Mouse (Mus musculus): ENCODE results near the gene Plcb2. TPM values are rescaled to one million over a fixed set of nuclear protein-coding genes. Genes with fewer than 3 reads are reported as not detected.

Gene Plcb2
- not detected in 2 replicates for polyA plus RNA-seq (2011; ENCODE audit: insufficient read depth, insufficient read length, low read depth, missing spikeins)

DNA sequence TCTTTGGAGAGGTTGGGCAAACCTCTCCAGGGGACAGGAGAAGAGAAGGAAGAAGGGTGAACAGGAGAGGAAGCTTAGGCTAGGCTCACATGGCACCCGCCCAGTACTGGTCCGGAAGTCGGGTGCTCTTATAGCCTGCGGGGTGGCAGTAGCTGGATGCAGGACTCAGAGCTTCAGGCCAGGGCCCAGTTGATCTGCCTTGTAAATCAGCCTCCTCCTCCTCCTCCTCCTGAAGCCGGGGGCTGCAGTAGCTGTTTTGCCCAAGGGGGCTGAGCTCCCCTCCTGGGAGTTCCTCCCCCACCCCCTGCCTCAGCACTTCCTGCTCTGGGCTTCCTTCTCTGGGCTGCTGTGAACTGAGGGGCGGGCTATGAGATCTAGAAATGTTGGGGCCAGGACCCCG, at the start of gene Plcb2:
Plcb2 (minus strand) TSS at position 102 of the 400 bp plus-strand sequence.
- H3K9ac ChIP-seq (ENCODE audit: low read depth, poor library complexity, severe bottlenecking), result no peak within 1 kb of the TSS
- no peaks in the 10 kb centered on the region for H3K27me3 ChIP-seq (ENCODE audit: control insufficient read depth, insufficient read depth, low read length, poor library complexity, severe bottlenecking)
- H3K36me3 ChIP-seq (ENCODE audit: control insufficient read depth, insufficient read depth, low read length, poor library complexity, severe bottlenecking), result no peaks in the 10 kb centered on the region
- H3K27ac ChIP-seq (ENCODE audit: insufficient read depth, low read length), result no peak within 1 kb of the TSS
- TF ChIP-seq POLR2A (IDR thresholded peaks at IDR 0.05; ENCODE audit: insufficient read depth, low read length) (no peak), EP300 (IDR thresholded peaks at IDR 0.05; ENCODE audit: insufficient read depth, low read depth, low read length) (no peak), CTCF (IDR thresholded peaks at IDR 0.05; ENCODE audit: low read depth, low read length) (no peak)
- no peak within 1 kb of the TSS for H3K4me3 ChIP-seq (ENCODE audit: low read depth, low read length)
- H3K4me1 ChIP-seq (ENCODE audit: control insufficient read depth, insufficient read depth, low read length), result no peaks in the 10 kb centered on the region
- no peaks in the 10 kb centered on the region for H3K9me3 ChIP-seq (replicated peaks; ENCODE audit: control insufficient read depth, insufficient read depth, low read length, poor library complexity, severe bottlenecking)

DNA sequence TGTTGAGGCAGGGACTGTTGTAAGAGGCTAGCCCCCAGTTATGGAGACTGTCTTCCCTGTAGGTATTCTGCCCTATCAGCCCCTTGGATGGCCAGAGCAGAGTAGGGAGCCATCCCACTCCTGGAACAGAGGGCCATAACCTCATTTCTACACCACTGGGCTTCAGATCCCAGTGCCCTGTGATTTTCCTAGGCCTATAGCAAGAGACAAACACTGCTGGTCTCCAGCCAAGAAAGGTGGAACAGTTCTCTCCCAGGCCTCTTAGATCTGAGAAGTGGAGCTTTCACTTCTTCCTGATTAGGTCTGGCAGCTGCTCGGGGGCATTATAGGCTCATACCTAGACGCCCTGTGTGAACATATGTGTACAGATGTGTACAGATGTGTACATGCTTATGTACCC, 48.1 kb upstream of the Plcb2 start:
- no peak overlapping the region for H3K9ac ChIP-seq (ENCODE audit: low read depth, poor library complexity, severe bottlenecking)
- H3K36me3 ChIP-seq (ENCODE audit: control insufficient read depth, insufficient read depth, low read length, poor library complexity, severe bottlenecking), result no peaks in the 10 kb centered on the region
- no peaks in the 10 kb centered on the region for H3K9me3 ChIP-seq (replicated peaks; ENCODE audit: control insufficient read depth, insufficient read depth, low read length, poor library complexity, severe bottlenecking)
- no peaks in the 10 kb centered on the region for H3K27me3 ChIP-seq (ENCODE audit: control insufficient read depth, insufficient read depth, low read length, poor library complexity, severe bottlenecking)
- H3K27ac ChIP-seq (ENCODE audit: insufficient read depth, low read length), result no peak overlapping the region
- H3K4me1 ChIP-seq (ENCODE audit: control insufficient read depth, insufficient read depth, low read length), result peaks cover 2% of the 10 kb centered on the region
- TF ChIP-seq CTCF (IDR thresholded peaks at IDR 0.05; ENCODE audit: low read depth, low read length) (no peak), EP300 (IDR thresholded peaks at IDR 0.05; ENCODE audit: insufficient read depth, low read depth, low read length) (no peak), POLR2A (IDR thresholded peaks at IDR 0.05; ENCODE audit: insufficient read depth, low read length) (no peak)
- no peak overlapping the region for H3K4me3 ChIP-seq (ENCODE audit: low read depth, low read length)

DNA sequence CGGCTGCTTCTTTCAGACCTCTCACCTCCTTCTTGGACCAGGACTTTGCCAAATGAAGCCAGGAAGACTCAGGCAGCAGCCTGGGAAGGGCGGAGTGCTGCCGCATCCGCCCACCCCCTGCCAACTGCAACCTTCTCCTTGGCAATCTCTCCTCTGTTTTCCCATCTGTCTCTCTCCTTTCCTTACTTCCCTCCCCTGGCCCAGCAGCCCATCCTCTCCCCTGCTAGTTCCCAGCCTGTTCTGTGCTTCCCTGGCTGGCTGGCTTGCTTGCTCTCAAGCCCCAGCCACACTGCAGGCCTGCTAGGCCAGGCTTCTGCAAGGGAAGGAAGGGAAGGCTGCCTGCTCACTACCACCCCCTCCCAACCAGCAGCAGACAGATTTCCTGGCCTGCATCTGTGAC, 47.6 kb upstream of the Plcb2 start:
- H3K4me1 ChIP-seq (ENCODE audit: control insufficient read depth, insufficient read depth, low read length), result peaks cover 2% of the 10 kb centered on the region
- no peak overlapping the region for H3K4me3 ChIP-seq (ENCODE audit: low read depth, low read length)
- no peaks in the 10 kb centered on the region for H3K36me3 ChIP-seq (ENCODE audit: control insufficient read depth, insufficient read depth, low read length, poor library complexity, severe bottlenecking)
- H3K9me3 ChIP-seq (replicated peaks; ENCODE audit: control insufficient read depth, insufficient read depth, low read length, poor library complexity, severe bottlenecking), result no peaks in the 10 kb centered on the region
- no peak overlapping the region for H3K9ac ChIP-seq (ENCODE audit: low read depth, poor library complexity, severe bottlenecking)
- no peak overlapping the region for H3K27ac ChIP-seq (ENCODE audit: insufficient read depth, low read length)
- no peaks in the 10 kb centered on the region for H3K27me3 ChIP-seq (ENCODE audit: control insufficient read depth, insufficient read depth, low read length, poor library complexity, severe bottlenecking)
- no peak for TF ChIP-seq POLR2A (IDR thresholded peaks at IDR 0.05; ENCODE audit: insufficient read depth, low read length)
- no peak for TF ChIP-seq EP300 (IDR thresholded peaks at IDR 0.05; ENCODE audit: insufficient read depth, low read depth, low read length)
- TF ChIP-seq CTCF (IDR thresholded peaks at IDR 0.05; ENCODE audit: low read depth, low read length), result no peak

DNA sequence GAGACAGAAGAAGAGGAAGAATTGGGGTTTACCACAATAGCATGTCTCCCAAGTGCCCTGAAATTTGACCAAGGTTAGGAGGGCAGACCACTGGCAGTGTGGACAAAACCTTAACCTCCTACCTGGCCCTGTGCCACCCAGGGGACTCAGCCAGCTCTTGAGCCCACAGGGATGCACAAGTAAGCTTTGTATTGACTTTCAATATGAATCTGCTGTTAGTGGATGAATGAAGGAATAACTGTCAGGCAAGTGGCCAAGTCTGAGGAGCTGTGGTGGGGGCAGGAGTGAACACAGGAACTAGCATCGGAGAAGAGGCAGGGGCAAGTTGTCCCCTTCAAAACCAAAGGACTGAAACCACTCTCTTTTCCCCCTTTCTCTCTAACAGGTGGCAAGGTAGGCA, 47.2 kb upstream of the Plcb2 start:
- TF ChIP-seq CTCF (IDR thresholded peaks at IDR 0.05; ENCODE audit: low read depth, low read length), result no peak
- no peak for TF ChIP-seq POLR2A (IDR thresholded peaks at IDR 0.05; ENCODE audit: insufficient read depth, low read length)
- TF ChIP-seq EP300 (IDR thresholded peaks at IDR 0.05; ENCODE audit: insufficient read depth, low read depth, low read length), result no peak
- Histone ChIP-seq H3K27me3 (ENCODE audit: control insufficient read depth, insufficient read depth, low read length, poor library complexity, severe bottlenecking) (no peaks in the 10 kb centered on the region), H3K27ac (ENCODE audit: insufficient read depth, low read length) (no peak overlapping the region), H3K9me3 (replicated peaks; ENCODE audit: control insufficient read depth, insufficient read depth, low read length, poor library complexity, severe bottlenecking) (no peaks in the 10 kb centered on the region), H3K4me3 (ENCODE audit: low read depth, low read length) (no peak overlapping the region), H3K36me3 (ENCODE audit: control insufficient read depth, insufficient read depth, low read length, poor library complexity, severe bottlenecking) (no peaks in the 10 kb centered on the region), H3K9ac (ENCODE audit: low read depth, poor library complexity, severe bottlenecking) (no peak overlapping the region), H3K4me1 (ENCODE audit: control insufficient read depth, insufficient read depth, low read length) (peaks cover 2% of the 10 kb centered on the region)

DNA sequence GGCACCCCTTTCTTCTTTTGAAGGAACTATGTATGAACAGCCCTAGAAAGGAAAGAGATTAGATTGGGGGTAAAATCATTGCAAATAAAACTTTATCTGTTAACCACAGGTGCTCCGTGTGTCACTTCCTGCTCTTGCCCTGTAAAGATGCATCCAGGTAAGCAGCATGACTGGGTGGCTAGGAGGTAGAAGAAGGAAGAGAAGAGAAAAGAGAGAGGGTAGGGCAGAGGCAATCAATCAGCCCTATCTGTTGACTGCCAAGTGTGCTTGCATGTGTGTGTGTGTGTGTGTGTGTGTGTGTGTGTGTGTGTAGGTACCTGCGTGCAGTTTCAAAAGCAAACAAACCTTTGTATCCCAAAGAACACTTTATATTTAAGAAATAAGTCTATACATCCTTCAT, 46.3 kb upstream of the Plcb2 start:
- Histone ChIP-seq H3K9ac (ENCODE audit: low read depth, poor library complexity, severe bottlenecking) (no peak overlapping the region), H3K4me3 (ENCODE audit: low read depth, low read length) (no peak overlapping the region), H3K27ac (ENCODE audit: insufficient read depth, low read length) (no peak overlapping the region), H3K4me1 (ENCODE audit: control insufficient read depth, insufficient read depth, low read length) (peaks cover 2% of the 10 kb centered on the region), H3K27me3 (ENCODE audit: control insufficient read depth, insufficient read depth, low read length, poor library complexity, severe bottlenecking) (no peaks in the 10 kb centered on the region), H3K9me3 (replicated peaks; ENCODE audit: control insufficient read depth, insufficient read depth, low read length, poor library complexity, severe bottlenecking) (no peaks in the 10 kb centered on the region), H3K36me3 (ENCODE audit: control insufficient read depth, insufficient read depth, low read length, poor library complexity, severe bottlenecking) (no peaks in the 10 kb centered on the region)
- no peak for TF ChIP-seq EP300 (IDR thresholded peaks at IDR 0.05; ENCODE audit: insufficient read depth, low read depth, low read length)
- no peak for TF ChIP-seq POLR2A (IDR thresholded peaks at IDR 0.05; ENCODE audit: insufficient read depth, low read length)
- no peak for TF ChIP-seq CTCF (IDR thresholded peaks at IDR 0.05; ENCODE audit: low read depth, low read length)

DNA sequence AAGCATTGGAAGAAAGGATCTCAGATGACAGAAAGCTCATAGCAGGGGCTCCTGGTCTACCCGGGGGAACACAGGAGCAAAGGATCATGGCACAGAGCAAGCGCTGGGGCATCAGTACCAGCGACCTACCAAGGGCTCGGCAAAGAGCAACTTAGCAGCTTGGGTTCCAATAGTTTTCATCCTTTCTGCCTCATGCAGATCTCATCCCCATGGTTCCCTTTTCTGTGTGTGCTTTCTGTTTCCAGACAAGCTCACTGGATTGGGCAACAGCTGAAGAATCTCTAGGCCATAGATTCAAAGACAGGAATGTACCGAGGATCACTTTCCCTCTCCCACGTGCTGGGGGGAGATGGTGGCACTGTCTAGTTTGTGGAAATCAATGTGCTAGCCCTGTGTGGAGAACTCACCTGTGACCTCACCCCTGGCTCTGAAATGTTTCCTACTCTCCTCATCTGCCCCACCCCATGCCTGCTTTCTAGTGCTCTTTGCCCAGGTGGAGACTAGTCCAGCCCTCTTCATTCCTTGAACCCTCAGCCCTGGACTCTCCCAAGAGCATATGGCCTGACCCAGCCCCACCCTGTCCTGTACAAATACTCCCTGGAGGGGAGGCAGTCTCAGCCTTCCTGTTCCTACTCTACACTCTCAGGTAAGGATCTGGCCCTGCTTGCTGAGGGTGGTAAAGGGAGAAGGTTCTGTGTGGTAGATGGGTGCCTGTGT, 44.1 kb upstream of the Plcb2 start, which contains the start of gene Phgr1:
Phgr1 (plus strand) TSS at position 612 of the 717 bp plus-strand sequence.
- Histone ChIP-seq H3K4me3 (ENCODE audit: low read depth, low read length) (no peak within 1 kb of the TSS), H3K36me3 (ENCODE audit: control insufficient read depth, insufficient read depth, low read length, poor library complexity, severe bottlenecking) (no peaks in the 10 kb centered on the region), H3K4me1 (ENCODE audit: control insufficient read depth, insufficient read depth, low read length) (no peaks in the 10 kb centered on the region), H3K27ac (ENCODE audit: insufficient read depth, low read length) (no peak within 1 kb of the TSS), H3K9ac (ENCODE audit: low read depth, poor library complexity, severe bottlenecking) (no peak within 1 kb of the TSS), H3K27me3 (ENCODE audit: control insufficient read depth, insufficient read depth, low read length, poor library complexity, severe bottlenecking) (no peaks in the 10 kb centered on the region), H3K9me3 (replicated peaks; ENCODE audit: control insufficient read depth, insufficient read depth, low read length, poor library complexity, severe bottlenecking) (no peaks in the 10 kb centered on the region)
- TF ChIP-seq POLR2A (IDR thresholded peaks at IDR 0.05; ENCODE audit: insufficient read depth, low read length) (no peak), EP300 (IDR thresholded peaks at IDR 0.05; ENCODE audit: insufficient read depth, low read depth, low read length) (no peak), CTCF (IDR thresholded peaks at IDR 0.05; ENCODE audit: low read depth, low read length) (no peak)

Data from ES-Bruce4 (cell line).